Mouse (Mus musculus): ENCODE results near the gene Trdmt1.

DNA sequence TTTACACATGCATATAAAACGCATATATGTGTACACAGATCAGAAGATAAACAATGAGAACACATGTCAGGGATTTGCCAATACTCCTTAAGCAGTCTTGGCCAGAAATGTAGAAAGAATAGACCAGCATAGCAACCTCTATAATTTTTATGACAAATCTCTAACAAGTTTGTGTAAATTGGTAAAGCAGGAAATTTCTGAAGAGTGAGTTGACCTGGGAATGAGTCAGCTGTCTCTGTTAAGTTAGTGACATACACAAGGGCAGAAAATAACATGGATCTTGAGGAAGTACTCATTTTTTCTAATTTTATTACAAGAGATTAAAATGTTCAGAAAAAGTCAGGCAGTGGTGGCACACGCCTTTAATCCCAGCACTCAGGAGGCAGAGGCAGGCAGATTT is 18.3 kb downstream of the Trdmt1 start:
- TF ChIP-seq MAFK (IDR thresholded peaks at IDR 0.05; ENCODE audit: insufficient read depth, low read depth, low read length) (no peak), ZC3H11A (IDR thresholded peaks at IDR 0.05; ENCODE audit: borderline replicate concordance, low read depth, low read length) (no peak)
